Mouse (Mus musculus) forebrain, embryonic 11.5 days (tissue): Measurements from ENCODE around the gene Vps39. TPM values are rescaled to one million over a fixed set of nuclear protein-coding genes. Genes with fewer than 3 reads are reported as not detected.

ENCODE experiments used
- ATAC-seq: fragments of 200-750 bp; cut with Nextera tagmentation; replicated peaks from 2 replicates; pipeline ENCODE4 v1.8.0; 2017; ENCODE audit warnings: moderate TSS enrichment; ENCODE audit not compliant: low FRiP score
- DNase-seq: peaks from one replicate; pipeline ENCODE4 v3.0.0-alpha.2; 2017; ENCODE audit warnings: low spot score
- H3K27ac ChIP-seq: fragments of 300-500 bp; sonication (generic); 2 replicates; pipeline ENCODE4 v1.5.1; 2014; ENCODE audit warnings: low read depth, low read length
- H3K27me3 ChIP-seq: fragments of 300-500 bp; sonication (generic); 2 replicates; pipeline ENCODE4 v1.6.1; 2014; ENCODE audit warnings: mild to moderate bottlenecking, low read length, mixed read lengths; ENCODE audit not compliant: control insufficient read depth, insufficient read depth
- H3K36me3 ChIP-seq: fragments of 300-500 bp; sonication (generic); 2 replicates; pipeline ENCODE4 v1.6.1; 2014; ENCODE audit warnings: mild to moderate bottlenecking, low read length, moderate library complexity, mixed read lengths; ENCODE audit not compliant: control insufficient read depth, insufficient read depth
- H3K4me1 ChIP-seq: fragments of 300-500 bp; sonication (generic); replicated peaks from 2 replicates; pipeline ENCODE4 v1.6.1; 2014; ENCODE audit warnings: low read length, mixed read lengths; ENCODE audit not compliant: control insufficient read depth, insufficient read depth
- H3K4me2 ChIP-seq: fragments of 300-500 bp; sonication (generic); 2 replicates; pipeline ENCODE4 v1.6.1; 2014; ENCODE audit warnings: low read depth, mild to moderate bottlenecking, low read length, moderate library complexity, mixed read lengths; ENCODE audit not compliant: severe bottlenecking
- H3K4me3 ChIP-seq: fragments of 300-500 bp; sonication (generic); 2 replicates; pipeline ENCODE4 v1.5.1; 2014; ENCODE audit warnings: low read depth, low read length
- H3K9ac ChIP-seq: fragments of 300-500 bp; sonication (generic); 2 replicates; pipeline ENCODE4 v1.6.1; 2014; ENCODE audit warnings: low read length
- H3K9me3 ChIP-seq: fragments of 300-500 bp; sonication (generic); 2 replicates; pipeline ENCODE4 v1.6.1; 2016; ENCODE audit warnings: low read length, mixed read lengths; ENCODE audit not compliant: control insufficient read depth
- WGBS: fragments of 180-500 bp; shearing (Covaris S2); extraction: QIAGEN DNeasy Blood & Tissue Kit; methylation state at CpG from one replicate; pipeline ENCODE4 v1.1.7; 2014; 5-methylcytosine and 5-hydroxymethylcytosine counted together
- polyA plus RNA-seq: library from polyadenylated mRNA; unstranded; fragments of >200 nt; fragmentation: Nextera tagmentation; extraction: Ambion mirVana; gene quantifications from 2 replicates; pipeline ENCODE4 v1.2.1, GENCODE M21; 2014

Gene Vps39
- polyA plus RNA-seq, 1 experiment from 2014 or later = 32.5 TPM

DNA sequence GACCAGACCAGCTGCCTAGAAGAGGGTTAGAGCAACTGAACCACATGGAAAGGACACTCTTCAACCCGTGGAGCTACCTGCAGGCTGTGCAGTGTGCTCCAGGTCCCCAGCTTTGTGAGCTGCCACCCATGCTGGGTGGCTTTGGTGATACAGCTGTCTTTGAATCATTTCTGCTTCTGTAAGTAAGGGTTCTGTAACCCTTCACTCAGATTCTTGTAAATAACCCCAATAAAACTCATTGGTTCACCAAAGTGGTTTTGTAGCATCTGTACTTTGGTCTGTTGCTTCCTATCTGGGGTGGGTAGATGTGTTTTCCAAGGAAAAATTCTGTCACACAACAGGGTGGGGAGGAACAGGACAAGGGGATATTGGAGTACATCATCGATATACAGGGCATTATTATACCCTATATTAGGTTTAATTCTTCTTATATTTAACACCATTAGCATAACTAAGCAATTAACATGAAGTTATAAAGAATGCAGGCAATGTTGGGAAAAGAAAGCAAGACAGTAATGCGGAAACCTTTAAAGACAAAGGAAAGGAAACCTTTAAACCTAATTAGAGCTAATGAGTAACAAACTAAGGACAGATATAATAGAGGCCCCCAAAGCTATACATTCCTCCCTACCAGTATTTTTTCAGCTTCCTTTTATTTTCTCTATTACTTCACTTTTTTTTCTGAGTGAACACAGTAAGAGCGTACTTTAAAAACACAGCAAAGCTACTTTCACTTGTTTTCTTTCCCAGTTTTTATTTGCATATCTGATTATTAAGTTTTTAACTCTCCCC, 14.7 kb upstream of the Vps39 start:
- Histone ChIP-seq H3K4me1 (no peaks in the 10 kb centered on the region), H3K4me2 (no peak overlapping the region), H3K36me3 (no peaks in the 10 kb centered on the region; the same call in 1 of the 2 replicates), H3K4me3 (no peak overlapping the region), H3K9ac (no peak overlapping the region), H3K9me3 (no peaks in the 10 kb centered on the region), H3K27me3 (no peaks in the 10 kb centered on the region), H3K27ac (no peak overlapping the region)
- ATAC-seq (no peak), DNase-seq (no peak)
- 90% methylated on average over 4 of the region's 4 CpGs for WGBS

DNA sequence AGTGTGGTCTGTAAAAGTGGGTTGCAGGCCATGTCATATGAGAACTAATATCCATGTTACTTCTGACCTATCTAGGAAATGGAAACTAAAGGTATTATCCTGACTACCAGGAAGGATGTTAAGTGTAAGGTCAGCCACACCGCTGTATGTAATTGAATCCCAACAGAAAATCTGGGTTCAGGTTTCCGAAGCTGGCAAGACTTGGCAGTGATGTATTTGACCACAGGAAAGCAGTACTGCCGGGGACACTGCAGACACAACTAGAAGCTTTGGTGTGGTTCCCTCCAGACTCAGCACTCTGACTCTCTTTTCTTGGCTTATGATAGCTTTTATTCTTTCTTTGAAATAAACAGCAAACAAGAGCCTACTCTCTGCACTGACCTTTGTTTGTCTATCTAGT, 13.6 kb upstream of the Vps39 start:
- H3K4me3 ChIP-seq = no peak overlapping the region
- ATAC-seq (no peak), DNase-seq (no peak)
- no peak overlapping the region for H3K4me2 ChIP-seq
- H3K27me3 ChIP-seq = no peaks in the 10 kb centered on the region
- WGBS = 92% methylated on average over 3 of the region's 3 CpGs
- no peak overlapping the region for H3K27ac ChIP-seq
- no peaks in the 10 kb centered on the region for H3K9me3 ChIP-seq
- H3K4me1 ChIP-seq = no peaks in the 10 kb centered on the region
- H3K36me3 ChIP-seq = no peaks in the 10 kb centered on the region; the same call in 1 of the 2 replicates
- H3K9ac ChIP-seq = no peak overlapping the region

DNA sequence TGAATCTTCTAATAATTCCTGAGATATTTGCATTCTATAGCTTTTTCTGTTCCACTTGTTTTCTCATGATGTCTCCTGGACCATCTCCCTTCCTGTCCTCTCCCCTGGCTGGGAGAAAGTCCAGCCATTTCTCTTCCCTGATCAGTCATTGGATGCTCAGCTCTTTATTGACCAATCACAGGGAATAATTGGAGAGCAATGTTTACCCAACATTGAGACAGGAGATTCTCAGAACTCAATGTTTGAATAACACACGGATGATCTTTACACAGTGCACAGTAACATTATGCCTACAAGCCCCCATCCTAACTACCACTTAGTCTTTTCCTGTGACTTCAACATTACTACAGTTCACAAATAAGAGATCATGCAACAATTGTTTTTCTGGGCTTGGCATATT, 7.5 kb upstream of the Vps39 start:
- H3K9me3 ChIP-seq = no peaks in the 10 kb centered on the region
- DNase-seq (no peak), ATAC-seq (no peak)
- H3K9ac ChIP-seq = no peak overlapping the region
- H3K36me3 ChIP-seq = no peaks in the 10 kb centered on the region; the same call in 1 of the 2 replicates
- H3K4me2 ChIP-seq = no peak overlapping the region
- H3K4me1 ChIP-seq = no peaks in the 10 kb centered on the region
- no peak overlapping the region for H3K27ac ChIP-seq
- H3K4me3 ChIP-seq = no peak overlapping the region
- 81% methylated on average over 1 of the region's 1 CpGs for WGBS
- H3K27me3 ChIP-seq = no peaks in the 10 kb centered on the region

DNA sequence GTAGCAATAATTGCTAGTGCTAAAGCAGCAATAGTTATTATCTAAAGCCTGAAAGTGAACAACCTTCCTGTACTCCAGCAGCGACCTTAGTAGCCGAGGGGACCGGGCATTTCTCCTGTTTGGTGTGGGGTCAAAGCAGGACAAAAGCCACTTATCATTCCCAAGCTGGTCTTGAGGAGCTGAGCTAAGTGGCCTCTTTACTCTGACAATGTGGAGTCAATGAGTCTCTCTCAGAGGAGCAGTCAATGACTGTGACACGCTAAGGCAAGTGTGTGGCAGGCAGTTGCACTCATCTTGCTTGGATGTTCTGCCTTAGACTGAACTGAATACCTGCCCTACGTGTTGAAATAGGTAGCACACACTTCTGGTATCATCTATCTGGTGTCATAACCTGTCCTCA, 1.6 kb downstream of the Vps39 start:
- Histone ChIP-seq H3K27ac (no peak overlapping the region), H3K9ac (no peak overlapping the region), H3K9me3 (no peaks in the 10 kb centered on the region), H3K4me2 (no peak overlapping the region), H3K4me3 (no peak overlapping the region), H3K27me3 (no peaks in the 10 kb centered on the region), H3K4me1 (no peaks in the 10 kb centered on the region; the same call in 1 of the 2 replicates), H3K36me3 (no peaks in the 10 kb centered on the region; the same call in 1 of the 2 replicates)
- ATAC-seq (no peak), DNase-seq (no peak)
- WGBS = 80% methylated on average over 5 of the region's 5 CpGs

GRCm38 (mm10) chr2:120348120-120348519, 4.8 kb downstream of the Vps39 start:
- WGBS = 86% methylated on average over 9 of the region's 9 CpGs
- Histone ChIP-seq H3K27ac (no peak overlapping the region), H3K9me3 (no peaks in the 10 kb centered on the region), H3K4me3 (no peak overlapping the region), H3K27me3 (no peaks in the 10 kb centered on the region), H3K9ac (no peak overlapping the region), H3K4me1 (no peaks in the 10 kb centered on the region; the same call in 1 of the 2 replicates), H3K36me3 (no peaks in the 10 kb centered on the region; the same call in 1 of the 2 replicates), H3K4me2 (no peak overlapping the region)
- ATAC-seq (no peak), DNase-seq (no peak)

DNA sequence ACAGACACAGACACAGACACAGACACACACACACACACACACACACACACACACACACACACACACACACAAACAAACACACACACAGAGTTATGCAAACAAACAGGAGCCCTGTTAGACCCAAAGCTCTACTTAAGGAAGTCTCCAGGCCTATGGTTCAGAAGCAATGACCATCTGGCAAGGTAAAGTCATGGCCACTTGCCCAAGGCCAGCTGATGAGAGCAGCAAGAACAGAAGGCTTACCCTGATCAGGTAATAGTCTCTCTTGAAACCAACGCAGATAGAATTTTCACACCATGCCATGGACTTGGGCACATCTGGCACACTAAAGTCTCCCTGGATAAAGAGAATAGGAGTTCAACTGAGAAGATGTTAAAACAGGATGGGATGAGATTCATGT, 11.2 kb downstream of the Vps39 start:
- H3K27ac ChIP-seq = no peak overlapping the region
- H3K36me3 ChIP-seq = peaks cover 2% of the 10 kb centered on the region; the same call in 1 of the 2 replicates
- no peaks in the 10 kb centered on the region for H3K9me3 ChIP-seq
- H3K9ac ChIP-seq = no peak overlapping the region
- WGBS = 90% methylated on average over 1 of the region's 1 CpGs
- H3K4me3 ChIP-seq = no peak overlapping the region
- no peaks in the 10 kb centered on the region for H3K27me3 ChIP-seq
- H3K4me2 ChIP-seq = no peak overlapping the region
- no peaks in the 10 kb centered on the region for H3K4me1 ChIP-seq
- DNase-seq (no peak), ATAC-seq (no peak)

DNA sequence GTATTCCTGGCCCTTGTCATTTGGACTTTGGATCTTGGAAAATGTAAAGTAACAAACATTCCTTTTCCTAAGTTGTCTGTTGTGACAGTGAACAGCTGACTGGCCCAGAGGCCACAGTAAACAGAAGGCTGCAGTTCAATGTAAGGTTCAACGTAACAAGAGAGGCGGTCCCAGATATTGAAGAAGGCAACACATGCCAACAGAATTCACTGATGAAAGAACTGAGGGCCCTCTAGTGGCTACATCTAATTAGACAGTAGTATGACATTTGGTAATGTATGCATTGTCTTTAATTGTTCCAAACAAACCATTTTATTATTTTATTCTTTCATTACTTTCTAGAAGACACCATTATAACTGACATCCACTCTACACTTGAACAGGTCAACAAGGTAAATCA, 15.1 kb downstream of the Vps39 start:
- ATAC-seq (no peak), DNase-seq (no peak)
- no peak overlapping the region for H3K27ac ChIP-seq
- no peak overlapping the region for H3K4me3 ChIP-seq
- H3K27me3 ChIP-seq = no peaks in the 10 kb centered on the region
- no peak overlapping the region for H3K4me2 ChIP-seq
- no peaks in the 10 kb centered on the region for H3K4me1 ChIP-seq
- peaks cover 2% of the 10 kb centered on the region; the same call in 1 of the 2 replicates for H3K36me3 ChIP-seq
- no peaks in the 10 kb centered on the region for H3K9me3 ChIP-seq
- 86% methylated on average over 2 of the region's 2 CpGs for WGBS
- H3K9ac ChIP-seq = no peak overlapping the region

- DNase-seq (no peak), ATAC-seq (no peak)
- H3K4me3 ChIP-seq = no peak overlapping the region
- no peak overlapping the region for H3K9ac ChIP-seq
- no peak overlapping the region for H3K4me2 ChIP-seq
- 86% methylated on average over 4 of the region's 4 CpGs for WGBS
- no peaks in the 10 kb centered on the region for H3K9me3 ChIP-seq
- no peak overlapping the region for H3K27ac ChIP-seq
- no peaks in the 10 kb centered on the region for H3K27me3 ChIP-seq
- H3K4me1 ChIP-seq = no peaks in the 10 kb centered on the region
- H3K36me3 ChIP-seq = no peaks in the 10 kb centered on the region; the same call in 1 of the 2 replicates
These were observed 21.4 kb downstream of the Vps39 start for GRCm38 (mm10) chr2:120331575-120331974.

DNA sequence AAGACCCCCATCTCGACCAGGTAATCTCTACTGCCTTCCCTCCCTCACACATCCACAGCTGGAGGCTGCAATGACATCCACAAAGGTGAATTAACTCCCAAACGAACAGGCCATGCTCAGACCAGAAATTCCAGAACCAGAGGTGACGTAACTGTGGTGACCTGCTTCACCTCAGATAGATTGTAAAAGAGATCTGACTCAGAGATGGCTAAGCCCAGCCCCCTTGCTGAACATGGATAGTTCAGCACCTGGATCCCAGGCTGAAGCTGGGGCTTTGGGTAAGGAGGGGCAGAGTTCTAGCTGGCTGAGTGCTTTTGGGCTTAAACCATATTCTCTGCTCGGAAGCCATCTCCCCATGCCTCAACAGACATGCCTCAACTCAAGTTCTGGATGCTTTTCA, 37.9 kb downstream of the Vps39 start:
- H3K4me1 ChIP-seq = no peaks in the 10 kb centered on the region
- no peak overlapping the region for H3K27ac ChIP-seq
- H3K9me3 ChIP-seq = no peaks in the 10 kb centered on the region
- no peak overlapping the region for H3K4me3 ChIP-seq
- H3K4me2 ChIP-seq = no peak overlapping the region
- WGBS = 68% methylated on average over 4 of the region's 4 CpGs
- no peak for DNase-seq
- no peaks in the 10 kb centered on the region for H3K27me3 ChIP-seq
- ATAC-seq = no peak
- H3K36me3 ChIP-seq = no peaks in the 10 kb centered on the region; the same call in 1 of the 2 replicates
- no peak overlapping the region for H3K9ac ChIP-seq
